Comparison of ENCODE assay signal across 11 mouse cellular contexts in genomic region chr10:83946186-83947176, GRCm38 (mm10).
DNase-seq lines count a peak whose midpoint lies in the region; ATAC-seq and TF ChIP-seq lines count a peak whose summit lies in the region.
"Had no signal": no experiment of that assay in that cellular context is flagged by ENCODE, and none has a peak within 500 bp of the region (broad histone marks: within the 10 kb centered on the region; RNA-seq: fewer than 3 reads in every experiment).

No protein-coding gene starts in this region.

- peak; percentile 59 for ATAC-seq in liver, embryonic 11.5 days (replicated peaks; ENCODE audit: low FRiP score)
- ATAC-seq in monocyte, adult 5-6 weeks (replicated peaks; ENCODE audit: insufficient number of reproducible peaks, low FRiP score, low TSS enrichment, poor library complexity, severe bottlenecking), result peak; percentile 77
- no peak for ATAC-seq in hindbrain, embryonic 13.5 days (ENCODE audit: low FRiP score)

- DNase-seq in layer of hippocampus, adult 9-11 months, result peak; percentile 62
- DNase-seq in layer of hippocampus, postnatal 25 days (ENCODE audit: extremely low spot score in 1 of 2, low spot score in 1 of 2), result no peak
- peak; percentile 95 for DNase-seq in MEL (ENCODE audit: low read depth, low spot score)
- no peak for DNase-seq in liver, embryonic 11.5 days (ENCODE audit: low spot score)
- DNase-seq in urinary bladder, adult 2 months (ENCODE audit: low spot score), result no peak
- DNase-seq in kidney, postnatal 36 days, result no peak
- DNase-seq: midbrain, embryonic 14.5 days; thymus, postnatal 36 days had no signal

- TF ChIP-seq EP300 in MEL (IDR thresholded peaks at IDR 0.05; ENCODE audit: low read depth in 1 of 2, low read length in 2 of 2), result peak; percentile 93 to 94

- peak in 1 of 2 experiments; percentile 71; a peak in 2 of 4 replicates for TF ChIP-seq POLR2A in MEL (IDR thresholded peaks at IDR 0.05; ENCODE audit: control insufficient read depth in 1 of 2, insufficient read depth in 1 of 2, low read depth in 1 of 2, low read length in 2 of 2, poor library complexity in 1 of 2)

- H3K27ac ChIP-seq in MEL (ENCODE audit: control insufficient read depth, low read depth, low read length), result peak overlapping the region; percentile 100
- H3K27ac ChIP-seq in liver, embryonic 11.5 days (ENCODE audit: low read depth, low read length), result no peak overlapping the region
- no peak overlapping the region for H3K27ac ChIP-seq in hindbrain, embryonic 13.5 days
- H3K27ac ChIP-seq: heart, embryonic 13.5 days had no signal

- H3K4me1 ChIP-seq in MEL (ENCODE audit: control insufficient read depth in 1 of 2, insufficient read depth in 2 of 2, low read length in 2 of 2), result peaks cover 3 to 50% of the 10 kb centered on the region in 2 experiments
- peaks cover 24% of the 10 kb centered on the region; the same call in 1 of the 2 replicates for H3K4me1 ChIP-seq in liver, embryonic 11.5 days (replicated peaks; ENCODE audit: control insufficient read depth, insufficient read depth, low read length)
- 0 out of 2 replicates have a peak, but pooled peaks cover 5% of the 10 kb centered on the region for H3K4me1 ChIP-seq in hindbrain, embryonic 13.5 days (replicated peaks)

- no peaks in the 10 kb centered on the region for H3K9me3 ChIP-seq in MEL (replicated peaks; ENCODE audit: insufficient read depth, low read length)
- H3K9me3 ChIP-seq in liver, embryonic 11.5 days (ENCODE audit: control insufficient read depth, low read length), result no peaks in the 10 kb centered on the region
- H3K9me3 ChIP-seq in hindbrain, embryonic 13.5 days, result no peaks in the 10 kb centered on the region
- H3K9me3 ChIP-seq: heart, embryonic 13.5 days had no signal

- H3K27me3 ChIP-seq in MEL (ENCODE audit: control insufficient read depth in 1 of 2, insufficient read depth in 2 of 2, low read length in 2 of 2), result no peaks in the 10 kb centered on the region
- H3K27me3 ChIP-seq in liver, embryonic 11.5 days (replicated peaks; ENCODE audit: control insufficient read depth, insufficient read depth, low read length), result peaks cover 3% of the 10 kb centered on the region; the same call in 1 of the 2 replicates
- no peaks in the 10 kb centered on the region for H3K27me3 ChIP-seq in hindbrain, embryonic 13.5 days
- H3K27me3 ChIP-seq: heart, embryonic 13.5 days had no signal

- no peak overlapping the region; the same call in 1 of the 2 replicates for H3K4me2 ChIP-seq in liver, embryonic 11.5 days
- H3K4me2 ChIP-seq in hindbrain, embryonic 13.5 days, result no peak overlapping the region
- H3K4me2 ChIP-seq: heart, embryonic 13.5 days had no signal

- H3K36me3 ChIP-seq in MEL (ENCODE audit: control insufficient read depth in 1 of 2, insufficient read depth in 2 of 2, low read length in 2 of 2), result peaks cover 0 to 40% of the 10 kb centered on the region in 2 experiments; a peak in 2 of 4 replicates
- H3K36me3 ChIP-seq in liver, embryonic 11.5 days (ENCODE audit: control insufficient read depth, insufficient read depth, low read length), result no peaks in the 10 kb centered on the region
- no peaks in the 10 kb centered on the region for H3K36me3 ChIP-seq in hindbrain, embryonic 13.5 days
- H3K36me3 ChIP-seq: heart, embryonic 13.5 days had no signal

- 30% methylated on average over 11 of the region's 11 CpGs for WGBS in liver, embryonic 11.5 days
- WGBS in hindbrain, embryonic 13.5 days, result 79% methylated on average over 11 of the region's 11 CpGs

- no peak for TF ChIP-seq CTCF in MEL (IDR thresholded peaks at IDR 0.05 in 2 of 3, conservative IDR thresholded peaks at IDR 0.05 in 1 of 3; ENCODE audit: control insufficient read depth in 1 of 3, insufficient read depth in 1 of 3, low read depth in 2 of 3, low read length in 3 of 3, poor library complexity in 1 of 3, severe bottlenecking in 1 of 3)

- no peaks in the 10 kb centered on the region; the same call in 1 of the 2 replicates for H3K79me2 ChIP-seq in MEL (ENCODE audit: control insufficient read depth, insufficient read depth, low read length, poor library complexity)

- no peak for TF ChIP-seq RAD21 in MEL (IDR thresholded peaks at IDR 0.05; ENCODE audit: low read depth, low read length)

- peak overlapping the region in 1 of 2 experiments; percentile 9; a peak in 2 of 4 replicates for H3K4me3 ChIP-seq in MEL (ENCODE audit: control insufficient read depth in 1 of 2, insufficient read depth in 1 of 2, low read depth in 2 of 2, low read length in 2 of 2)
- H3K4me3 ChIP-seq in liver, embryonic 11.5 days (ENCODE audit: low read depth, low read length), result no peak overlapping the region
- H3K4me3 ChIP-seq in hindbrain, embryonic 13.5 days, result no peak overlapping the region
- H3K4me3 ChIP-seq: heart, embryonic 13.5 days had no signal

- peak overlapping the region; percentile 80 for H3K9ac ChIP-seq in MEL (ENCODE audit: control insufficient read depth, low read depth, low read length, poor library complexity, severe bottlenecking)
- no peak overlapping the region for H3K9ac ChIP-seq in liver, embryonic 11.5 days (ENCODE audit: low read depth, low read length)
- no peak overlapping the region for H3K9ac ChIP-seq in hindbrain, embryonic 13.5 days

TF ChIP-seq in MEL, 35 proteins besides CTCF, POLR2A, EP300 and RAD21:
- TF ChIP-seq ELF1 (IDR thresholded peaks at IDR 0.05; ENCODE audit: low read depth, low read length), result peak; percentile 61
- no peak for TF ChIP-seq CHD2 (IDR thresholded peaks at IDR 0.05; ENCODE audit: low read length)
- TF ChIP-seq RCOR1 (IDR thresholded peaks at IDR 0.05; ENCODE audit: low read depth, low read length), result peak; percentile 82
- peak; percentile 86; the same call in 1 of the 2 replicates for TF ChIP-seq MAZ (IDR thresholded peaks at IDR 0.05; ENCODE audit: low read depth, low read length)
- TF ChIP-seq MEF2A (IDR thresholded peaks at IDR 0.05; ENCODE audit: extremely low read depth, insufficient replicate concordance, low read depth, low read length, poor library complexity, severe bottlenecking), result no peak
- TF ChIP-seq NELFE (IDR thresholded peaks at IDR 0.05; ENCODE audit: low read depth, low read length), result peak; percentile 70
- TF ChIP-seq MAX (IDR thresholded peaks at IDR 0.05; ENCODE audit: low read length), result peak; percentile 89
- no peak for TF ChIP-seq ZKSCAN1 (IDR thresholded peaks at IDR 0.05; ENCODE audit: low read depth, low read length)
- TF ChIP-seq ZNF384 (IDR thresholded peaks at IDR 0.05; ENCODE audit: low read depth, low read length), result no peak
- peak; percentile 90 for TF ChIP-seq SIN3A (IDR thresholded peaks at IDR 0.05; ENCODE audit: low read length)
- 0 out of 2 replicates have a peak, but pooled peaks have one; percentile 29 for TF ChIP-seq ZMIZ1 (IDR thresholded peaks at IDR 0.05; ENCODE audit: low read depth, low read length)
- TF ChIP-seq TBP (IDR thresholded peaks at IDR 0.05; ENCODE audit: low read depth, low read length), result peak; percentile 80; the same call in 1 of the 2 replicates
- peak; percentile 78 for TF ChIP-seq MYC (IDR thresholded peaks at IDR 0.05; ENCODE audit: low read depth, low read length)
- peak; percentile 63 for TF ChIP-seq TCF12 (IDR thresholded peaks at IDR 0.05; ENCODE audit: low read depth, low read length)
- peak; percentile 74 for TF ChIP-seq MYB (IDR thresholded peaks at IDR 0.05; ENCODE audit: low read depth, low read length)
- TF ChIP-seq MXI1 (IDR thresholded peaks at IDR 0.05; ENCODE audit: low read depth, low read length), result peak; percentile 50
- no peak for TF ChIP-seq SMC3 (IDR thresholded peaks at IDR 0.05; ENCODE audit: low read depth, low read length)
- peak; percentile 86 for TF ChIP-seq ETS1 (IDR thresholded peaks at IDR 0.05; ENCODE audit: low read depth, low read length)
- TF ChIP-seq JUND (IDR thresholded peaks at IDR 0.05; ENCODE audit: low read depth, low read length), result no peak
- TF ChIP-seq USF1 (IDR thresholded peaks at IDR 0.05; ENCODE audit: low read depth, low read length), result no peak
- TF ChIP-seq HCFC1 (IDR thresholded peaks at IDR 0.05; ENCODE audit: low read depth, low read length), result peak; percentile 49
- TF ChIP-seq ZC3H11A (IDR thresholded peaks at IDR 0.05; ENCODE audit: low read depth, low read length), result no peak
- peak; percentile 59 for TF ChIP-seq GATA1 (IDR thresholded peaks at IDR 0.05; ENCODE audit: low read depth, low read length)
- 0 out of 2 replicates have a peak, but pooled peaks have one; percentile 12 for TF ChIP-seq MAFK (IDR thresholded peaks at IDR 0.05; ENCODE audit: borderline replicate concordance, low read depth, low read length)
- peak; percentile 83 for TF ChIP-seq TAL1 (IDR thresholded peaks at IDR 0.05; ENCODE audit: low read length)
- peak; percentile 85 for TF ChIP-seq BHLHE40 (IDR thresholded peaks at IDR 0.05; ENCODE audit: borderline replicate concordance, low read depth, low read length)

Comparison
In these comparisons a context has a peak if more than half of its experiments do, and no peak if none do; other contexts are left out.
1. DNase-seq: peak in layer of hippocampus, adult 9-11 months (single experiment) and MEL (single experiment); none in layer of hippocampus, postnatal 25 days (0 of 2), liver, embryonic 11.5 days (single experiment), urinary bladder, adult 2 months (single experiment) and kidney, postnatal 36 days (0 of 2).